11 mouse cellular contexts compared by ENCODE assay signal in genomic region chr1:172510421-172510972, GRCm38 (mm10). TPM values are rescaled to one million over a fixed set of nuclear protein-coding genes. Genes with fewer than 3 reads are reported as not detected.
DNase-seq lines count a peak whose midpoint lies in the region; ATAC-seq and TF ChIP-seq lines count a peak whose summit lies in the region.
"Had no signal": no experiment of that assay in that cellular context is flagged by ENCODE, and none has a peak within 500 bp of the region (broad histone marks: within the 10 kb centered on the region; RNA-seq: fewer than 3 reads in every experiment).

No protein-coding gene starts in this region.

- ATAC-seq in kidney, embryonic 15.5 days (replicated peaks; ENCODE audit: low FRiP score): peak; percentile 42
- no peak for ATAC-seq in lung, embryonic 15.5 days (ENCODE audit: borderline replicate concordance, extremely low read depth, low FRiP score, low TSS enrichment)
- ATAC-seq: forebrain, embryonic 15.5 days had no signal

- H3K27ac ChIP-seq in gastrocnemius, adult 2 months: peak overlapping the region; percentile 24; the same call in 1 of the 2 replicates
- H3K27ac ChIP-seq in kidney, embryonic 15.5 days: 0 out of 2 replicates have a peak overlapping the region, but pooled peaks have one; percentile 18
- peak overlapping the region; percentile 93 for H3K27ac ChIP-seq in lung, embryonic 15.5 days
- H3K27ac ChIP-seq: forebrain, embryonic 15.5 days; neural tube, embryonic 13.5 days had no signal

- H3K36me3 ChIP-seq in kidney, embryonic 15.5 days: peaks cover 30% of the 10 kb centered on the region
- peaks cover 38% of the 10 kb centered on the region for H3K36me3 ChIP-seq in lung, embryonic 15.5 days
- H3K36me3 ChIP-seq: forebrain, embryonic 15.5 days had no signal

- 25% methylated on average over 13 of the region's 13 CpGs for WGBS in kidney, embryonic 15.5 days
- WGBS in lung, embryonic 15.5 days: 25% methylated on average over 13 of the region's 13 CpGs

- intact Hi-C loops in gastrocnemius, adult 2 months (cut with DNase I): no loop called here

- H3K9ac ChIP-seq in kidney, embryonic 15.5 days: no peak overlapping the region
- no peak overlapping the region for H3K9ac ChIP-seq in lung, embryonic 15.5 days
- H3K9ac ChIP-seq: forebrain, embryonic 15.5 days; neural tube, embryonic 13.5 days had no signal

- H3K4me3 ChIP-seq in gastrocnemius, adult 2 months: no peak overlapping the region
- H3K4me3 ChIP-seq in kidney, embryonic 15.5 days (replicated peaks): peak overlapping the region; percentile 7; the same call in 1 of the 2 replicates
- H3K4me3 ChIP-seq in lung, embryonic 15.5 days: no peak overlapping the region
- H3K4me3 ChIP-seq: forebrain, embryonic 15.5 days; neural tube, embryonic 13.5 days had no signal

- DNase-seq in gastrocnemius, adult 2 months: no peak
- no peak for DNase-seq in gastrocnemius, adult 18-20 months (ENCODE audit: low spot score)
- peak; percentile 78 for DNase-seq in ZHBTc4 (ENCODE audit: low read depth, low spot score)
- no peak for DNase-seq in layer of hippocampus, postnatal 14 days (ENCODE audit: low spot score in 2 of 2)
- no peak for DNase-seq in embryo, embryonic 9.5 days (ENCODE audit: extremely low spot score)
- no peak for DNase-seq in adrenal gland, postnatal 14 days

- peak overlapping the region; percentile 37 for H3K4me2 ChIP-seq in kidney, embryonic 15.5 days
- H3K4me2 ChIP-seq in lung, embryonic 15.5 days: peak overlapping the region; percentile 41
- H3K4me2 ChIP-seq: forebrain, embryonic 15.5 days; neural tube, embryonic 13.5 days had no signal

- peaks cover 56% of the 10 kb centered on the region for H3K4me1 ChIP-seq in kidney, embryonic 15.5 days
- H3K4me1 ChIP-seq in lung, embryonic 15.5 days: peaks cover 72% of the 10 kb centered on the region
- H3K4me1 ChIP-seq: forebrain, embryonic 15.5 days had no signal

- TF ChIP-seq CTCF in gastrocnemius, adult 2 months (IDR thresholded peaks at IDR 0.05): no peak

- H3K27me3 ChIP-seq in kidney, embryonic 15.5 days: no peaks in the 10 kb centered on the region
- H3K27me3 ChIP-seq in lung, embryonic 15.5 days: no peaks in the 10 kb centered on the region
- H3K27me3 ChIP-seq: forebrain, embryonic 15.5 days; neural tube, embryonic 13.5 days had no signal

- H3K9me3 ChIP-seq in kidney, embryonic 15.5 days (replicated peaks): no peaks in the 10 kb centered on the region
- no peaks in the 10 kb centered on the region for H3K9me3 ChIP-seq in lung, embryonic 15.5 days
- H3K9me3 ChIP-seq: forebrain, embryonic 15.5 days; neural tube, embryonic 13.5 days had no signal

RNA-seq across cellular contexts. Expression of gene Cfap45, which starts 10.1 kb away (rescaled TPM):
- total RNA-seq in gastrocnemius, adult 2 months (2021): not detected
- total RNA-seq in gastrocnemius, adult 18-20 months (2021): under 1 TPM in 1 of 2 experiments, not detected in 1; 0.47 TPM
- polyA plus RNA-seq in kidney, embryonic 15.5 days (2015; fragmentation: Nextera tagmentation; extraction: Ambion mirVana): 1.4 and 2.2 TPM in 2 replicates
- polyA plus RNA-seq in lung, embryonic 15.5 days (2015; fragmentation: Nextera tagmentation; extraction: Ambion mirVana): 8.1 and 10.7 TPM in 2 replicates
- total RNA-seq in layer of hippocampus, postnatal 14 days (2021): 1 to 10 TPM; 2.7 to 4.4 TPM
- total RNA-seq in adrenal gland, postnatal 14 days (2021): 0.22 and 1.0 TPM in 2 replicates
- polyA plus RNA-seq: liver, adult 2 months had no signal

RNA-seq across cellular contexts. Expression of gene Tagln2, which starts 10.7 kb away (rescaled TPM):
- total RNA-seq in gastrocnemius, adult 2 months (2021): 10 to 100 TPM; 16.4 to 23.4 TPM
- 10 to 100 TPM; 14.0 to 28.7 TPM for total RNA-seq in gastrocnemius, adult 18-20 months (2021)
- polyA plus RNA-seq in kidney, embryonic 15.5 days (2015; fragmentation: Nextera tagmentation; extraction: Ambion mirVana): 246 and 251 TPM in 2 replicates
- polyA plus RNA-seq in lung, embryonic 15.5 days (2015; fragmentation: Nextera tagmentation; extraction: Ambion mirVana): 541 and 580 TPM in 2 replicates
- total RNA-seq in layer of hippocampus, postnatal 14 days (2021): 10 to 100 TPM; 14.1 to 15.6 TPM
- 105 and 120 TPM in 2 replicates for total RNA-seq in adrenal gland, postnatal 14 days (2021)

RNA-seq across cellular contexts. Expression of gene Igsf9, which starts 28.9 kb away (rescaled TPM):
- total RNA-seq in gastrocnemius, adult 2 months (2021): under 1 TPM in 1 of 2 experiments, not detected in 1; 0.67 TPM
- under 1 TPM in 1 of 2 experiments, not detected in 1; 0.19 TPM for total RNA-seq in gastrocnemius, adult 18-20 months (2021)
- polyA plus RNA-seq in kidney, embryonic 15.5 days (2015; fragmentation: Nextera tagmentation; extraction: Ambion mirVana): 45.0 and 46.0 TPM in 2 replicates
- 21.7 and 22.5 TPM in 2 replicates for polyA plus RNA-seq in lung, embryonic 15.5 days (2015; fragmentation: Nextera tagmentation; extraction: Ambion mirVana)
- total RNA-seq in layer of hippocampus, postnatal 14 days (2021): 1 to 10 TPM; 7.2 to 8.9 TPM
- 2.4 and 2.8 TPM in 2 replicates for total RNA-seq in adrenal gland, postnatal 14 days (2021)

RNA-seq across cellular contexts. Expression of gene Slamf9, which starts 35.3 kb away (rescaled TPM):
- total RNA-seq in gastrocnemius, adult 2 months (2021): under 1 TPM in 1 of 2 experiments, not detected in 1; 0.22 TPM
- total RNA-seq in gastrocnemius, adult 18-20 months (2021): under 1 TPM; 0.28 to 0.30 TPM
- 0.73 and 1.1 TPM in 2 replicates for polyA plus RNA-seq in kidney, embryonic 15.5 days (2015; fragmentation: Nextera tagmentation; extraction: Ambion mirVana)
- 0.31 and 0.51 TPM in 2 replicates for polyA plus RNA-seq in lung, embryonic 15.5 days (2015; fragmentation: Nextera tagmentation; extraction: Ambion mirVana)
- total RNA-seq in layer of hippocampus, postnatal 14 days (2021): not detected
- 1.2 and 1.6 TPM in 2 replicates for total RNA-seq in adrenal gland, postnatal 14 days (2021)
- polyA plus RNA-seq: forebrain, embryonic 15.5 days; neural tube, embryonic 13.5 days had no signal

RNA-seq across cellular contexts. Expression of gene Vsig8, which starts 45.2 kb away (rescaled TPM):
- not detected for total RNA-seq in gastrocnemius, adult 2 months (2021)
- total RNA-seq in gastrocnemius, adult 18-20 months (2021): not detected
- polyA plus RNA-seq in kidney, embryonic 15.5 days (2015; fragmentation: Nextera tagmentation; extraction: Ambion mirVana): 0.57 and 0.59 TPM in 2 replicates
- polyA plus RNA-seq in lung, embryonic 15.5 days (2015; fragmentation: Nextera tagmentation; extraction: Ambion mirVana): 0.24 and 0.47 TPM in 2 replicates
- under 1 TPM; 0.71 to 0.74 TPM for total RNA-seq in layer of hippocampus, postnatal 14 days (2021)
- total RNA-seq in adrenal gland, postnatal 14 days (2021): 0.41 TPM in 1 of 2 replicates, not detected in the other
- total RNA-seq: liver, adult 2 months had no signal
- polyA plus RNA-seq: liver, adult 2 months had no signal

Comparison
In these comparisons a context has a peak if more than half of its experiments do, and no peak if none do; other contexts are left out.
1. H3K27ac ChIP-seq: peak in every context shown above with its lines; median percentile 93 in lung, embryonic 15.5 days; 24 in gastrocnemius, adult 2 months; 18 in kidney, embryonic 15.5 days.